Mouse (Mus musculus): ENCODE results near the gene Spns1. TPM values are rescaled to one million over a fixed set of nuclear protein-coding genes. Genes with fewer than 3 reads are reported as not detected.
A peak's percentile ranks its signal among the peaks of the same experiment; 100 is the strongest.

Spns1 gene
- polyA plus RNA-seq, 2 experiments = 11.6 to 21.7 TPM

GRCm38 (mm10) chr7:126388185-126388584 lies 10.9 kb upstream of the Spns1 start:
- no peak overlapping the region for H3K9ac ChIP-seq (replicated peaks)
- H3K4me1 ChIP-seq (replicated peaks; ENCODE audit: control insufficient read depth in 2 of 2, insufficient read depth in 2 of 2, low read length in 1 of 2) = no peaks in the 10 kb centered on the region
- DNase-seq (ENCODE audit: low read depth in 3 of 3, low spot score in 3 of 3) = no peak
- no peaks in the 10 kb centered on the region for H3K27me3 ChIP-seq (ENCODE audit: control insufficient read depth, insufficient read depth, low read length)
- no peak overlapping the region for H3K27ac ChIP-seq
- peaks cover 25% of the 10 kb centered on the region for H3K36me3 ChIP-seq (replicated peaks; ENCODE audit: control insufficient read depth, insufficient read depth, low read depth)
- no peak for ATAC-seq (ENCODE audit: insufficient read depth)
- WGBS (ENCODE audit: insufficient replicate concordance) = 76% methylated on average over 1 of the region's 1 CpGs
- H3K4me2 ChIP-seq (ENCODE audit: low read depth) = no peak overlapping the region
- no peak overlapping the region for H3K4me3 ChIP-seq (ENCODE audit: insufficient read depth in 1 of 2, low read depth in 2 of 2, low read length in 2 of 2)
- no peaks in the 10 kb centered on the region for H3K9me3 ChIP-seq (ENCODE audit: control insufficient read depth, low read length)
- TF ChIP-seq EP300 (IDR thresholded peaks at IDR 0.05; ENCODE audit: low read depth) (no peak), CTCF (IDR thresholded peaks at IDR 0.05; ENCODE audit: low read depth) (no peak)

GRCm38 (mm10) chr7:126383565-126383964 lies 6.3 kb upstream of the Spns1 start:
- Histone ChIP-seq H3K4me3 (ENCODE audit: insufficient read depth in 1 of 2, low read depth in 2 of 2, low read length in 2 of 2) (no peak overlapping the region), H3K27me3 (ENCODE audit: control insufficient read depth, insufficient read depth, low read length) (no peaks in the 10 kb centered on the region; the same call in 1 of the 2 replicates), H3K9ac (replicated peaks) (no peak overlapping the region), H3K36me3 (replicated peaks; ENCODE audit: control insufficient read depth, insufficient read depth, low read depth) (peaks cover 2% of the 10 kb centered on the region), H3K27ac (no peak overlapping the region), H3K4me1 (replicated peaks; ENCODE audit: control insufficient read depth in 2 of 2, insufficient read depth in 2 of 2, low read length in 1 of 2) (no peaks in the 10 kb centered on the region), H3K4me2 (ENCODE audit: low read depth) (no peak overlapping the region), H3K9me3 (ENCODE audit: control insufficient read depth, low read length) (no peaks in the 10 kb centered on the region)
- TF ChIP-seq CTCF (IDR thresholded peaks at IDR 0.05; ENCODE audit: low read depth) (no peak), EP300 (IDR thresholded peaks at IDR 0.05; ENCODE audit: low read depth) (no peak)
- ATAC-seq (ENCODE audit: insufficient read depth) (no peak), DNase-seq (ENCODE audit: low read depth in 3 of 3, low spot score in 3 of 3) (no peak)
- WGBS (ENCODE audit: insufficient replicate concordance) = 57% methylated on average over 5 of the region's 5 CpGs

- WGBS (ENCODE audit: insufficient replicate concordance) = 1% methylated on average over 27 of the region's 27 CpGs
- H3K9me3 ChIP-seq (ENCODE audit: control insufficient read depth, low read length) = no peaks in the 10 kb centered on the region
- peak overlapping the region; percentile 84 to 89 for H3K4me3 ChIP-seq (ENCODE audit: insufficient read depth in 1 of 2, low read depth in 2 of 2, low read length in 2 of 2)
- peaks cover 4% of the 10 kb centered on the region for H3K36me3 ChIP-seq (replicated peaks; ENCODE audit: control insufficient read depth, insufficient read depth, low read depth)
- H3K4me1 ChIP-seq (replicated peaks; ENCODE audit: control insufficient read depth in 2 of 2, insufficient read depth in 2 of 2, low read length in 1 of 2) = peaks cover 4 to 12% of the 10 kb centered on the region in 2 experiments
- peak overlapping the region; percentile 96 for H3K4me2 ChIP-seq (ENCODE audit: low read depth)
- H3K27ac ChIP-seq = peak overlapping the region; percentile 19; the same call in 1 of the 2 replicates
- ATAC-seq (ENCODE audit: insufficient read depth) (peak; percentile 58), DNase-seq (ENCODE audit: low read depth in 3 of 3, low spot score in 3 of 3) (no peak)
- no peaks in the 10 kb centered on the region; the same call in 1 of the 2 replicates for H3K27me3 ChIP-seq (ENCODE audit: control insufficient read depth, insufficient read depth, low read length)
- TF ChIP-seq CTCF (IDR thresholded peaks at IDR 0.05; ENCODE audit: low read depth) (no peak), EP300 (IDR thresholded peaks at IDR 0.05; ENCODE audit: low read depth) (no peak)
- peak overlapping the region; percentile 76 for H3K9ac ChIP-seq (replicated peaks)
Observed at GRCm38 (mm10) chr7:126376903-126377277, 360 bp downstream of the Spns1 start.

GRCm38 (mm10) chr7:126375012-126375411 lies 2.2 kb downstream of the Spns1 start:
- no peaks in the 10 kb centered on the region; the same call in 1 of the 2 replicates for H3K27me3 ChIP-seq (ENCODE audit: control insufficient read depth, insufficient read depth, low read length)
- H3K36me3 ChIP-seq (replicated peaks; ENCODE audit: control insufficient read depth, insufficient read depth, low read depth) = peaks cover 4% of the 10 kb centered on the region
- H3K9ac ChIP-seq (replicated peaks) = no peak overlapping the region
- H3K4me3 ChIP-seq (ENCODE audit: insufficient read depth in 1 of 2, low read depth in 2 of 2, low read length in 2 of 2) = no peak overlapping the region
- no peaks in the 10 kb centered on the region for H3K9me3 ChIP-seq (ENCODE audit: control insufficient read depth, low read length)
- peaks cover 4 to 12% of the 10 kb centered on the region in 2 experiments for H3K4me1 ChIP-seq (replicated peaks; ENCODE audit: control insufficient read depth in 2 of 2, insufficient read depth in 2 of 2, low read length in 1 of 2)
- no peak overlapping the region for H3K4me2 ChIP-seq (ENCODE audit: low read depth)
- TF ChIP-seq EP300 (IDR thresholded peaks at IDR 0.05; ENCODE audit: low read depth) = no peak
- peak; percentile 45; the same call in 1 of the 2 replicates for TF ChIP-seq CTCF (IDR thresholded peaks at IDR 0.05; ENCODE audit: low read depth)
- 64% methylated on average over 5 of the region's 5 CpGs for WGBS (ENCODE audit: insufficient replicate concordance)
- DNase-seq (ENCODE audit: low read depth in 3 of 3, low spot score in 3 of 3) (no peak), ATAC-seq (ENCODE audit: insufficient read depth) (no peak)
- no peak overlapping the region for H3K27ac ChIP-seq

GRCm38 (mm10) chr7:126374526-126374925 lies 2.7 kb downstream of the Spns1 start:
- H3K36me3 ChIP-seq (replicated peaks; ENCODE audit: control insufficient read depth, insufficient read depth, low read depth) = peaks cover 4% of the 10 kb centered on the region

More at GRCm38 (mm10) chr7:126374526-126374925, 2.7 kb downstream of the Spns1 start:
- no peak overlapping the region for H3K4me2 ChIP-seq (ENCODE audit: low read depth)
- no peak overlapping the region for H3K4me3 ChIP-seq (ENCODE audit: insufficient read depth in 1 of 2, low read depth in 2 of 2, low read length in 2 of 2)
- no peak overlapping the region for H3K27ac ChIP-seq
- TF ChIP-seq CTCF (IDR thresholded peaks at IDR 0.05; ENCODE audit: low read depth) (no peak), EP300 (IDR thresholded peaks at IDR 0.05; ENCODE audit: low read depth) (no peak)
- no peak for ATAC-seq (ENCODE audit: insufficient read depth)
- WGBS (ENCODE audit: insufficient replicate concordance) = 58% methylated on average over 6 of the region's 6 CpGs
- no peak overlapping the region for H3K9ac ChIP-seq (replicated peaks)
- DNase-seq (ENCODE audit: low read depth in 3 of 3, low spot score in 3 of 3) = no peak
- H3K27me3 ChIP-seq (ENCODE audit: control insufficient read depth, insufficient read depth, low read length) = no peaks in the 10 kb centered on the region
- H3K4me1 ChIP-seq (replicated peaks; ENCODE audit: control insufficient read depth in 2 of 2, insufficient read depth in 2 of 2, low read length in 1 of 2) = peaks cover 4 to 12% of the 10 kb centered on the region in 2 experiments
- H3K9me3 ChIP-seq (ENCODE audit: control insufficient read depth, low read length) = no peaks in the 10 kb centered on the region

All from liver, embryonic 14.5 days (tissue).